Mouse (Mus musculus): ENCODE results near the gene Acot11. TPM values are rescaled to one million over a fixed set of nuclear protein-coding genes. Genes with fewer than 3 reads are reported as not detected.
A peak's percentile ranks its signal among the peaks of the same experiment; 100 is the strongest.
"Not testable (repeated sequence)": the region's sequence is repeated elsewhere in the genome, so short reads cannot be mapped to it uniquely, and the experiment has no call there.

The Acot11 gene
- polyA plus RNA-seq, 3 experiments from 2014 or later: 3.5 to 9.2 (median 5.8) TPM

GRCm38 (mm10) chr4:106776998-106777397, 27.8 kb downstream of the Acot11 start:
- no peak for ATAC-seq

- not testable (repeated sequence) for ATAC-seq
These were observed 29.0 kb downstream of the Acot11 start for GRCm38 (mm10) chr4:106775767-106776166.

- no peak for ATAC-seq
These were observed 32.2 kb downstream of the Acot11 start for GRCm38 (mm10) chr4:106772558-106772957.

- no peak for ATAC-seq
These were observed 35.5 kb downstream of the Acot11 start for GRCm38 (mm10) chr4:106769306-106769705.

GRCm38 (mm10) chr4:106764166-106764565, 40.6 kb downstream of the Acot11 start:
- no peak for ATAC-seq

GRCm38 (mm10) chr4:106751726-106752125, 53.1 kb downstream of the Acot11 start:
- ATAC-seq: no peak

GRCm38 (mm10) chr4:106749699-106750098, 55.1 kb downstream of the Acot11 start:
- ATAC-seq: no peak

GRCm38 (mm10) chr4:106747001-106747580, 57.7 kb downstream of the Acot11 start:
- ATAC-seq: no peak

GRCm38 (mm10) chr4:106745862-106746261, 58.9 kb downstream of the Acot11 start:
- no peak for ATAC-seq

GRCm38 (mm10) chr4:106737904-106738303, 66.9 kb downstream of the Acot11 start:
- no peak for ATAC-seq

GRCm38 (mm10) chr4:106736884-106737283, 67.9 kb downstream of the Acot11 start:
- not testable (repeated sequence) for ATAC-seq

- ATAC-seq: no peak
These were observed 71.2 kb downstream of the Acot11 start, which contains the start of gene Fam151a for GRCm38 (mm10) chr4:106733636-106734035. Fam151a (plus strand) TSS chr4:106733889.

GRCm38 (mm10) chr4:106730814-106731213, 74.0 kb downstream of the Acot11 start, which contains the start of gene Mroh7:
Mroh7 (minus strand) TSS chr4:106730925.
- ATAC-seq: no peak

- ATAC-seq: no peak
These were observed 84.2 kb downstream of the Acot11 start for GRCm38 (mm10) chr4:106720631-106721030.

- no peak for ATAC-seq
These were observed 91.2 kb downstream of the Acot11 start for GRCm38 (mm10) chr4:106713622-106714021.

GRCm38 (mm10) chr4:106708408-106708807, 96.4 kb downstream of the Acot11 start:
- no peak for ATAC-seq

- no peak for ATAC-seq
These were observed 96.8 kb downstream of the Acot11 start for GRCm38 (mm10) chr4:106707957-106708356.

- no peak for ATAC-seq
These were observed 99.6 kb downstream of the Acot11 start for GRCm38 (mm10) chr4:106705096-106705665.

- ATAC-seq: no peak
These were observed 100.4 kb downstream of the Acot11 start for GRCm38 (mm10) chr4:106704416-106704815.

GRCm38 (mm10) chr4:106703956-106704355, 100.8 kb downstream of the Acot11 start:
- no peak for ATAC-seq

GRCm38 (mm10) chr4:106700798-106701197, 104.0 kb downstream of the Acot11 start:
- ATAC-seq: no peak

- ATAC-seq: peak; percentile 35
These were observed 104.8 kb downstream of the Acot11 start for GRCm38 (mm10) chr4:106699989-106700388.

All from inflammation-experienced regulatory T-cells, adult 6 months (primary cell).